Mouse (Mus musculus): ENCODE measurements around the gene Gm44. TPM values are rescaled to one million over a fixed set of nuclear protein-coding genes. Genes with fewer than 3 reads are reported as not detected.

Gene Gm44
- not detected in 2 replicates for polyA plus RNA-seq (2015; fragmentation: Nextera tagmentation; extraction: Ambion mirVana)

GRCm38 (mm10) chrX:90891842-90892241 is at the start of gene Gm44:
Gm44 (plus strand) TSS chrX:90892142.

All from neural tube, postnatal 0 days (tissue).